12 mouse cellular contexts compared by ENCODE assay signal in the genomic region with DNA sequence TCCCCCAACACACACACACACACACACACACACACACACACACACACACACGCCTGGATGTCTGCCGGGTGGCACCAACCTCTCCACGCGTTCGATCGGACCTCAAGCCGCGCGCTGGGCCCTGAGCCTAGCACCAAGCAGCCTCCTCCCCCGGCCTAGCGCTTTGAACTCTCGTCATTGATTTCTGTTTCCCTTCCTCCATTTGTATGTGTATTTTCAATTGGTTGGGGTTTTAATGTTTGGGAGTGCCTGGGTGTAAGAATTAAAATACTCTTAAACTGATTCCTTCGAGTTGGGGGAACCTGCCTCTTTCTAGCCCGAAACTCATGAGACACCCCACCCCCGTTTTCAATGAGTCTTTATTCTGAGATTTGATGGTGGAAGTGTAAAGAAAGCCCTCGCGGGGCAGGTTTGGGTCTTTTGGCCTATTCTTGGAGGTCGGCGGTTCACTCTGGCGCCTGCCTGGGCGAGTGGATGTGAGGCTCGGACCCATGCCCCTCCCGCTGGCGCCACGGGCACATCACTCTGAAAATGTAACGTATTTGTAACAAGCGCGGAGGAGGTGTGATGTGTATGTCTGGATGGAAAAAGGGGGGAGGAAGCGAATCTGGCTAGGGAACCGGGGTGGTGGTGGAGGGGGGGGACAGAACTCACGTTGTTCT. TPM values are rescaled to one million over a fixed set of nuclear protein-coding genes. Genes with fewer than 3 reads are reported as not detected.
DNase-seq lines count a peak whose midpoint lies in the region; ATAC-seq and TF ChIP-seq lines count a peak whose summit lies in the region.
"Had no signal": no experiment of that assay in that cellular context is flagged by ENCODE, and none has a peak within 500 bp of the region (broad histone marks: within the 10 kb centered on the region; RNA-seq: fewer than 3 reads in every experiment).

No protein-coding gene starts in this region.

- H3K9ac ChIP-seq in forebrain, embryonic 16.5 days (replicated peaks; ENCODE audit: low read depth, low read length): no peak overlapping the region
- H3K9ac ChIP-seq: heart, embryonic 12.5 days; liver, embryonic 14.5 days had no signal

- WGBS in forebrain, embryonic 10.5 days: under 1% methylated on average over 31 of the region's 31 CpGs
- 2% methylated on average over 31 of the region's 31 CpGs for WGBS in forebrain, embryonic 16.5 days
- WGBS in midbrain, embryonic 10.5 days: under 1% methylated on average over 31 of the region's 31 CpGs
- whole genome bisulfite sequencing in lung, adult 2 months: 4% methylated on average over 31 of the region's 31 CpGs

- peak overlapping the region; percentile 39 for H3K4me3 ChIP-seq in forebrain, embryonic 10.5 days
- H3K4me3 ChIP-seq in forebrain, embryonic 16.5 days (replicated peaks; ENCODE audit: low read length): no peak overlapping the region
- peak overlapping the region; percentile 39 for H3K4me3 ChIP-seq in midbrain, embryonic 10.5 days
- no peak overlapping the region for H3K4me3 ChIP-seq in lung, adult 2 months (replicated peaks; ENCODE audit: extremely low read depth, low read depth, low read length)
- H3K4me3 ChIP-seq: heart, embryonic 12.5 days had no signal

- H3K27ac ChIP-seq in forebrain, embryonic 10.5 days: peak overlapping the region; percentile 80; the same call in 1 of the 2 replicates
- H3K27ac ChIP-seq in forebrain, embryonic 16.5 days (ENCODE audit: low read length): no peak overlapping the region
- peak overlapping the region; percentile 77 for H3K27ac ChIP-seq in midbrain, embryonic 10.5 days (replicated peaks)
- H3K27ac ChIP-seq: liver, embryonic 14.5 days had no signal

- no peaks in the 10 kb centered on the region for H3K36me3 ChIP-seq in forebrain, embryonic 10.5 days (replicated peaks)
- H3K36me3 ChIP-seq in forebrain, embryonic 16.5 days (ENCODE audit: control insufficient read depth, insufficient read depth): no peaks in the 10 kb centered on the region
- H3K36me3 ChIP-seq in midbrain, embryonic 10.5 days: no peaks in the 10 kb centered on the region
- H3K36me3 ChIP-seq: heart, embryonic 12.5 days had no signal

- H3K27me3 ChIP-seq in forebrain, embryonic 10.5 days (ENCODE audit: poor library complexity, severe bottlenecking): peaks cover 100% of the 10 kb centered on the region
- H3K27me3 ChIP-seq in forebrain, embryonic 16.5 days (replicated peaks; ENCODE audit: control insufficient read depth, insufficient read depth, low read length): peaks cover 76% of the 10 kb centered on the region
- H3K27me3 ChIP-seq in midbrain, embryonic 10.5 days (ENCODE audit: low read depth, poor library complexity, severe bottlenecking): peaks cover 100% of the 10 kb centered on the region

- H3K4me2 ChIP-seq in forebrain, embryonic 16.5 days (ENCODE audit: low read length): no peak overlapping the region
- H3K4me2 ChIP-seq: heart, embryonic 12.5 days had no signal

- TF ChIP-seq POLR2A in brain, embryonic 14.5 days (IDR thresholded peaks at IDR 0.05; ENCODE audit: borderline replicate concordance, extremely low read depth, insufficient read depth, insufficient read length, poor library complexity, severe bottlenecking): no peak
- no peak for TF ChIP-seq POLR2A in lung, adult 2 months (IDR thresholded peaks at IDR 0.05; ENCODE audit: borderline replicate concordance, extremely low read depth, low read depth, low read length)

- no peaks in the 10 kb centered on the region for H3K9me3 ChIP-seq in forebrain, embryonic 10.5 days
- no peaks in the 10 kb centered on the region for H3K9me3 ChIP-seq in forebrain, embryonic 16.5 days (ENCODE audit: control insufficient read depth, low read length)
- H3K9me3 ChIP-seq in midbrain, embryonic 10.5 days (replicated peaks): no peaks in the 10 kb centered on the region
- H3K9me3 ChIP-seq: heart, embryonic 12.5 days had no signal

- peaks cover 85% of the 10 kb centered on the region for H3K4me1 ChIP-seq in forebrain, embryonic 10.5 days
- H3K4me1 ChIP-seq in forebrain, embryonic 16.5 days (replicated peaks; ENCODE audit: control insufficient read depth, insufficient read depth, low read length): peaks cover 35% of the 10 kb centered on the region
- peaks cover 83% of the 10 kb centered on the region for H3K4me1 ChIP-seq in midbrain, embryonic 10.5 days
- no peaks in the 10 kb centered on the region for H3K4me1 ChIP-seq in lung, adult 2 months (ENCODE audit: control insufficient read depth, insufficient read depth, low read length)

- ATAC-seq in forebrain, embryonic 16.5 days: no peak

- DNase-seq in forebrain, embryonic 10.5 days (ENCODE audit: extremely low spot score, low spot score): peak; percentile 42
- peak; percentile 62 for DNase-seq in brain, embryonic 14.5 days (ENCODE audit: low read depth)
- DNase-seq in embryo, embryonic 11 days: peak; percentile 62
- peak; percentile 53 for DNase-seq in midbrain, embryonic 10.5 days (ENCODE audit: low spot score)
- DNase-seq in lung, adult 2 months: no peak
- DNase-seq in spleen, postnatal 14 days (ENCODE audit: low spot score in 2 of 2): no peak
- DNase-seq in urinary bladder, postnatal 14 days (ENCODE audit: low spot score): no peak
- DNase-seq: kidney, adult 9 months had no signal

- TF ChIP-seq CTCF in brain, embryonic 14.5 days (IDR thresholded peaks at IDR 0.05; ENCODE audit: borderline replicate concordance, extremely low read depth, insufficient read depth, insufficient read length): no peak
- no peak for TF ChIP-seq CTCF in lung, adult 2 months (IDR thresholded peaks at IDR 0.05; ENCODE audit: insufficient read depth, low read length)

RNA-seq across cellular contexts. Expression of a gene that starts 7.3 kb away (rescaled TPM):
- 1.3 and 2.3 TPM in 2 replicates for polyA plus RNA-seq in forebrain, embryonic 10.5 days (2016; fragmentation: Nextera tagmentation; extraction: Ambion mirVana)
- polyA plus RNA-seq in forebrain, embryonic 16.5 days (2015; fragmentation: Nextera tagmentation; extraction: Ambion mirVana): 0.47 and 1.6 TPM in 2 replicates
- polyA plus RNA-seq in brain, embryonic 14.5 days (2012; rRNA removed): 18.0 and 26.0 TPM in 2 replicates
- polyA plus RNA-seq in midbrain, embryonic 10.5 days (2016; fragmentation: Nextera tagmentation; extraction: Ambion mirVana): 4.4 and 5.3 TPM in 2 replicates
- not detected in 2 replicates for polyA plus RNA-seq in lung, adult 2 months (2012; rRNA removed)
- polyA plus RNA-seq: heart, embryonic 12.5 days; urinary bladder, adult 2 months had no signal

Comparison
In these comparisons a context has a peak if more than half of its experiments do, and no peak if none do; other contexts are left out.
1. H3K4me3 ChIP-seq: peak in forebrain, embryonic 10.5 days (single experiment) and midbrain, embryonic 10.5 days (single experiment); none in forebrain, embryonic 16.5 days (single experiment) and lung, adult 2 months (single experiment).
2. DNase-seq: peak in forebrain, embryonic 10.5 days (single experiment), brain, embryonic 14.5 days (single experiment), embryo, embryonic 11 days (single experiment) and midbrain, embryonic 10.5 days (single experiment); none in lung, adult 2 months (single experiment), spleen, postnatal 14 days (0 of 2) and urinary bladder, postnatal 14 days (single experiment).